Mouse (Mus musculus): ENCODE results near the gene Xpa. TPM values are rescaled to one million over a fixed set of nuclear protein-coding genes. Genes with fewer than 3 reads are reported as not detected.

The Xpa gene
- total RNA-seq, 2 experiments from 2014 or later = 10.4 to 12.9 TPM

GRCm38 (mm10) chr4:46164027-46164426 lies 32.1 kb downstream of the Xpa start:
- intact Hi-C loops (cut with DNase I) = no loop called here
- DNase-seq (ENCODE audit: low spot score in 2 of 2) = no peak

DNA sequence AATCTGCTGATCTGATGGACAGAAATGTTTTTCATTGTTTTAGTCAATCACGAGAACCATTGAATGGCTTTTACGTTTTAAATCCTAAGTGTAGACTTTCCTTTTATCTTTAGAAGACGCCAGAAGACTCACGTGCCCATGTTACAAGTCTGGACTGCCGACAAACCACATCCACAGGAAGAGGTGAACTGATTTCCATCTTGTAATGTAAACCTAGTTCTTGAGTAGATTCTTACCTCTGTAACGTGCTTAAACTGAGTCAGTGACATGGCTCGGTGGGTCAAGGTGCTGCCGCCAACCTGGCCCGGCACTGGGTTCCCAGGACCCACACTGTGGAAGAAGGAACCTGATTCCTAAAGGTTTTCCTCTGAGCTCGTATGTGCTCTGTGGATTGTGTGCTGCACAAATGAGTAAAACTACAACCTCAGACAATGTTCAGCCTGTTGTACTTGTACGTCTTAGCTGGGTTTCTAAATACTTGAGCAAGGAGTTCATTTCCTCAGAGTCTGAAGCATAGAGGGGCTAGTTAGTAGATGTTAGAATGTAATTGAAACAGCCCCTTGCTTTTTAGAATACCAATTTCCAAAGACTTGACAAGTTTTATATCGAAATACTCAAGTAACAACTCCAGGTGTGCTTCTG lies 44.1 kb downstream of the Xpa start:
- DNase-seq (ENCODE audit: low spot score in 2 of 2) = no peak
- intact Hi-C loops (cut with DNase I) = no loop called here

DNA sequence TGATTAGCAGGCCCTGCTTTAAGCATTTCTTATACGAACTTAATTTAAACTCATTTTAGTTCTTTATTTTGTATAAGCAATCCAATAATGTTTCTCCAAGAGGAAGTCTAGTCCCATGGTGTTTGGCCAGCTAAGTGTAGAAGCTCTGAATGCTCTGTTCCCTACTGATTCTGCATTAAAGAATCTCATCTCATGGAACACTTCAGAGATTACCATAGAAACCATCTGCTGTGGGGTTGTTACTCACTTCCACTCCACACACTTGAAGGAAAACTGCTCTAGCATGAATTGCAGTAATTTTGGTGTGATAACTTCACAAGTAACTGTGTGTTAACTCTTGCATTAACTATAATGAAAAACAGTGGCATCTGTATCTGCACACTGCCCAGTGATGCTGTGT lies 49.2 kb downstream of the Xpa start:
- intact Hi-C loops (cut with DNase I) = no loop called here
- no peak for DNase-seq (ENCODE audit: low spot score in 2 of 2)

- intact Hi-C loops (cut with DNase I) = no loop called here
- DNase-seq (ENCODE audit: low spot score in 2 of 2) = no peak
These were observed 51.8 kb downstream of the Xpa start for GRCm38 (mm10) chr4:46144323-46144722.

- DNase-seq (ENCODE audit: low spot score in 2 of 2) = peak; percentile 93 to 96
- intact Hi-C loops (cut with DNase I) = loop anchor here (10.0 kb wide), 1 partner anchor 1114 kb away; no protein-coding TSS in a partner anchor
These were observed 57.6 kb downstream of the Xpa start, which contains the start of the genes Ncbp1 and Tstd2 for GRCm38 (mm10) chr4:46138287-46139222. Gene Ncbp1, plus strand, starts transcription at chr4:46138613. Gene Tstd2, minus strand, starts transcription at chr4:46138694.

DNA sequence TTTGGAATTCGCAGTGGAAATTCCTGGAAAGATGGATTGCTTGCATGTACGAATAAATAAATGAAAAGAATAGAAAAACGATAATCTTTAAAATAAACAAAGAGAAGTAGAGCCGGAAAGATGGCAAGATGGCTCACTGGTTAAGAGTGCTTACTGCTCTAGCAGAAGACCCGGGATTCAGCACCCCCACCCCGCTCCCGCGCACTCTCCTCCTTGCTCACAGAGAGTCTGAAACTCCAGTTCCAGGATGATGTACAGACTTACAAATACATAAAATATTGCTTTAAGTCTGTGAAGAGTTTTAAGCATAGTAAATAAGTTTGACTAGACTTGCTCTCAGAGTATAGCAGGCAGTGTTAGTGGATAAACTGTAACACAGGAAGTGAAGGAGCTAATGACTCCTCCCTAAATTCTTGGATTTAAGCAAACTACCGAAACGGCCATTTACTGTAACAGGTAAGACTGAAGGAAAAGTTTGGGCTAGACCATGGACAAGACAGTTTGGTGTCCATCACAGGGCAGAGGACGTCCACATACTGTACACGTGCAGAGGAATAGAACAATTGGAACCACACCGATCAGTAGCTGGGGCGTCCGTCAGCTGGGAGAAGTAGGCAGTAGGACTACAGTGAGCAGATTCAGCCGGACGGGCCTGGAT lies 58.4 kb downstream of the Xpa start:
- DNase-seq (ENCODE audit: low spot score in 2 of 2) = no peak
- intact Hi-C loops (cut with DNase I) = loop anchor here (10.0 kb wide), 1 partner anchor 1113 kb away; no protein-coding TSS in a partner anchor

GRCm38 (mm10) chr4:46131791-46132190 lies 64.3 kb downstream of the Xpa start:
- no peak for DNase-seq (ENCODE audit: low spot score in 2 of 2)
- intact Hi-C loops (cut with DNase I) = loop anchor here (10.0 kb wide), 1 partner anchor 1107 kb away; no protein-coding TSS in a partner anchor

DNA sequence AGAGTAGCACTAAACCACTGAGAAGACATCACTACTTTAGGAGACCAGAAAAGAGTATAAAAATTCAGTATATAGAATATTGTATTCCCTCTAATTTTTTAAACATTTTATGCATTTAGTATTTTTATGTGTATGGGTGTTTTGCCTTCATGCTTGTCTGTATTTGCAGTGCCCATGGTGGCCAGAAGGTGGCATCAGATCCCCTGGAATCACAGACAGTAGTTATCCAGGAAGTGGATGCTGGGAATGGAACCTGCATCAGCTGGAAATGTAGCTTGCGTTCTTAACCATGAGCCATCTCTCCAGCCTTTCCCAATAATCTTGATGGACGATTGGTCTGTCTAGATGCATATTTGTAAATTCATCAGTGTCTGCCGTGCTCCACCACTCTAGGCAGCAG lies 65.9 kb downstream of the Xpa start:
- no peak for DNase-seq (ENCODE audit: low spot score in 2 of 2)
- intact Hi-C loops (cut with DNase I) = loop anchor here (10.0 kb wide), 1 partner anchor 1105 kb away; no protein-coding TSS in a partner anchor

DNA sequence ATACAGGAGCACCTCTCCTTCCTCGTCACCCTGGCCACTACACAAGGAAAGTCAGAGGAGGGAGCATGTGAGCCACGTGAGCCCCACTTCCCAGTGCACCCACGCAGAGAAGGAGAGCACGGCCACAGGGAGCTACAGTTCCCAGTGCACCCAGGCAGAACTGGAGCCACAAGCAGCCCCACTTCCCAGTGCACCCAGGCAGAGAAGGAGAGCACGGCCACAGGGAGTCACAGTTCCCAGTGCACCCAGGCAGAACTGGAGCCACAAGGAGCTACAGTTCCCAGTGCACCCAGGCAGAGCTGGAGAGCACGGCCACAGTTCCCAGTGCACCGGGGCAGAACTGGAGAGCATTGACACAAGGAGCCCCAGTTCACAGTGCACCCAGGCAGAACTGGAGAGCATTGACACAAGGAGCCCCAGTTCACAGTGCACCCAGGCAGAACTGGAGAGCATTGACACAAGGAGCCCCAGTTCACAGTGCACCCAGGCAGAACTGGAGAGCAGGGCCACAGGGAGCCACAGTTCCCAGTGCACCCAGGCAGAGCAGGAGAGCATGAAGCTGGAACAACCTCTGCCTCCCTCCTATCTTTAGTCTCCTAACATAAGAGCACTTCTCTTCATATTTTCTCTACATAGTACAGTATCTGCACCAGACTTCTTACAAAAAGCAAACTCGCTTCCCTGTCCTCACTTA lies 66.7 kb downstream of the Xpa start:
- intact Hi-C loops (cut with DNase I) = loop anchor here (5.0 to 10.0 kb wide), 3 partner anchors 157 to 1105 kb away; no protein-coding TSS in a partner anchor
- no peak for DNase-seq (ENCODE audit: low spot score in 2 of 2)

GRCm38 (mm10) chr4:46126541-46126940 lies 69.6 kb downstream of the Xpa start:
- intact Hi-C loops (cut with DNase I) = loop anchor here (5.0 kb wide), 2 partner anchors 154 to 184 kb away; no protein-coding TSS in a partner anchor
- DNase-seq (ENCODE audit: low spot score in 2 of 2) = peak; percentile 69 to 72

- DNase-seq (ENCODE audit: low spot score in 2 of 2) = no peak
- intact Hi-C loops (cut with DNase I) = no loop called here
These were observed 72.8 kb downstream of the Xpa start for GRCm38 (mm10) chr4:46123358-46123757.

- DNase-seq (ENCODE audit: low spot score in 2 of 2) = no peak
- intact Hi-C loops (cut with DNase I) = no loop called here
These were observed 75.3 kb downstream of the Xpa start for GRCm38 (mm10) chr4:46120767-46121166.

DNA sequence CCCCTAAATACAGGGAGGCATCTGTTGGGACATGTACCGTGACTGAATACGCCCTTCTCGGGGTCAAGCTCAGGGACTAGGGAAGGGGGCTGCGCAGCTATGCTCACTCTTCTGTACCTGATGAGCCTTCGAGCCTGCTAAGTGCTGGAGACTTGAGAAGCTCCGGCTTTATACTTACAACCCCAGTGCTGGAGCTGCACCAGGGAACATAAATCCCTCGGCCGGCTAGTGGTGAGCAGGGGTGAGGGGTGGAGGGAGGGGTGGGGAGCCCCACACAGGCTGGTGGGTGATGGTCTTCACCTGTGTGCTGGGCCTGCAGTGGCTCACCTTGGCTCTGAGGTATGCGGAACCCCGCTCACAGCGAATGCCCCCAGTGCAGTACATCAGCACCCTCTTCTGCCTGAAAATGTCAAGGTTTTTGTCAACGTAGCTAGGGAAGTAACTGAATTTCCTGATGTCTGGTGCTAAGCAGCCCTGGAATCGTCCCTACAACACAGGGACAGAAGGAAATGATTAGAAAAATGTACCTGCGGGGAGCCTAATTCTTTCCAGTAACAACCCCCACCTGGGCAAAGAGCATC lies 76.5 kb downstream of the Xpa start:
- DNase-seq (ENCODE audit: low spot score in 2 of 2) = no peak
- intact Hi-C loops (cut with DNase I) = loop anchor here (5.0 kb wide), 1 partner anchor 82 kb away; the partner anchor contains the start of gene Tmod1

- intact Hi-C loops (cut with DNase I) = loop anchor here (5.0 kb wide), 1 partner anchor 80 kb away; the partner anchor contains the start of gene Tmod1
- no peak for DNase-seq (ENCODE audit: low spot score in 2 of 2)
These were observed 78.6 kb downstream of the Xpa start for GRCm38 (mm10) chr4:46117536-46117935.

DNA sequence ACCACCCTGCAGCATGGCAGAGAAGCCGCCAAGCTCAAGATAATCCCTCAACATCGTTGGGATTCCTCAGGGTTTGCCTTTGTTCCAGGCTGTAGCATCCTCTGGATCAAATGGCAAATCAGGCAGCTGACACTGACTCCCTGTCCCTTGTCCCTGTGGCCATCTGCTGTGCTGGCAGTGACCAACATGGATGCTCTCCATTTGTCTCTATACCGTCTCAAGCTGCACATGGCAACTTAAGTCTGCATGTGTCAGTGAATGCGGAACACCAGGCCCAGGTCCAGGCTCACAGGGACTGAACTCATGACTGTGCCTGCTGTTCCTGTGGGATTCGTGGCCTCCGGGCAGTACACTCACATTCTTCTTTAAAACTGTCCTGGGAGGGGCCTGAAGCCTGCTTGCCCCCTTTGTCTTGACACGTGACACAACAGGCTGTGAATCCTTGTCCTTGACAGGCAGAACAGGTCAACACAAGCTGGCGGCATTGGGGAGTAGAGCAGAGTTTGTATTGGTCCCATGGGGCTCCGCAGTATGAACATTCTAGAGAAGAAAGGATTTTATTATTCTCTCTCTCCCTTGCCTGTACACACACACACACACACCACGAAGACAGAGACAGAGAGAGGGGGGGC lies 79.5 kb downstream of the Xpa start:
- intact Hi-C loops (cut with DNase I) = loop anchor here (5.0 kb wide), 1 partner anchor 79 kb away; the partner anchor contains the start of gene Tmod1
- DNase-seq (ENCODE audit: low spot score in 2 of 2) = no peak

DNA sequence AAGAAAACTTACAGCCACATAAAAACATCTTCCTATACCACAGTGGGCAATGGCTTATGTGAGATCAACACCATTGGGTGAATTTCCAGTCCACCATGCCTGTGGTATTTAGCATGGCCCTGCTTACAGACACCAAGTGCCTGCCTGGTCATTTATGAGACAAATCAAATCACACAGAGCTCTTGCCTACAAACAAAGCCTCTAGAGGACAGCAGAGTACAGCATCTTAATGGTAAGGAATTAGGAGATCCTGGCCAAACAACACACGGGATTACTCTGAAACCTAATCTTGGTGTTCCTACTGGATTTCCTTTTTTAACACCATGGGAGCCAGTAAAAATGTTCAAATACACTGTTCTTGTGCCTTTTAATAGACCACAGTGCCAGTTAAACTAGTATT lies 80.8 kb downstream of the Xpa start:
- intact Hi-C loops (cut with DNase I) = loop anchor here (5.0 kb wide), 1 partner anchor 78 kb away; the partner anchor contains the start of gene Tmod1
- no peak for DNase-seq (ENCODE audit: low spot score in 2 of 2)

GRCm38 (mm10) chr4:46111361-46111760 lies 84.8 kb downstream of the Xpa start:
- intact Hi-C loops (cut with DNase I) = no loop called here
- DNase-seq (ENCODE audit: low spot score in 2 of 2) = no peak

GRCm38 (mm10) chr4:46110084-46110483 lies 86.0 kb downstream of the Xpa start:
- intact Hi-C loops (cut with DNase I) = no loop called here
- no peak for DNase-seq (ENCODE audit: low spot score in 2 of 2)
